Mouse (Mus musculus) retina, postnatal 7 days (tissue): ENCODE data around the gene Slc22a18.
A peak's percentile ranks its signal among the peaks of the same experiment; 100 is the strongest.

Source experiments
- DNase-seq: peaks from one replicate; pipeline ENCODE4 v3.0.0-alpha.2; 2012; ENCODE audit warnings: low read depth, low spot score

Slc22a18 gene

DNA sequence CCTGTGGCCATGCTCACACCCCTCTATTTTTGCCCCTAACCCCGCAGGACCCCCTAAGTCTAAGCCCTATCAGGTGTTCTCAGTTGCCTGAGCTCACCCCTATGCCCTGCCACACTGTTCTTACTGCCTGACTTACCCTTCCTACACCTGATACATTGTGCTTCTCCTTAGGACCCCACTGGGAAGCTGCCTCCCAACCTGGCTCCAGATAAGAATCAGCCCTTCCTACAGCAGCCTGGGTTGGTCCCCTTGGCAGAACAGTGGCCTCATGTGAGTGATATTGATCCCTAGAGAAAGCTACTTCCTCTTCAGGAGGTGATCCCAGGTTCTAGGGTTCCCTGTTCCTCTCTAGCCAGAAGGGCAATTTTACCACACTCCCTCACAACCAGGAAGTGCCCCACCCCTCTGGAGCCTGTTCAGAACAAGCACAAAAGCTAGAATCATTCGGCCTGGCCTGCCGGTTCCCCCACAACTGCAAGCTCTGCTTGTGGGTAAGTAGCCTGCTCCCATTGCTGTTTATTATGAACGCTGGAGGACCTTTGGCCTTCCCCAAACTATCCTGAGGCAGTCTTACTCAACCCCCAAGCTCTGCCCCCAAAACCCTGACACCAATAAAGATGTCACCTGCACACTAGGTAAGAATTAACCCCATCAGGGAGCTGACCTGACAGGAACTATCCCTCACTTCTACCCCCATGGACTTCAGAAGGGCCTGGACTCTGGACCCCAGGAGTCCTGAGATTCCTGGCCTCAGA lies at the start of gene Slc22a18:
TSS of gene Slc22a18 (plus strand) at position 390 of the 755 bp plus-strand sequence.
- DNase-seq: no peak

DNA sequence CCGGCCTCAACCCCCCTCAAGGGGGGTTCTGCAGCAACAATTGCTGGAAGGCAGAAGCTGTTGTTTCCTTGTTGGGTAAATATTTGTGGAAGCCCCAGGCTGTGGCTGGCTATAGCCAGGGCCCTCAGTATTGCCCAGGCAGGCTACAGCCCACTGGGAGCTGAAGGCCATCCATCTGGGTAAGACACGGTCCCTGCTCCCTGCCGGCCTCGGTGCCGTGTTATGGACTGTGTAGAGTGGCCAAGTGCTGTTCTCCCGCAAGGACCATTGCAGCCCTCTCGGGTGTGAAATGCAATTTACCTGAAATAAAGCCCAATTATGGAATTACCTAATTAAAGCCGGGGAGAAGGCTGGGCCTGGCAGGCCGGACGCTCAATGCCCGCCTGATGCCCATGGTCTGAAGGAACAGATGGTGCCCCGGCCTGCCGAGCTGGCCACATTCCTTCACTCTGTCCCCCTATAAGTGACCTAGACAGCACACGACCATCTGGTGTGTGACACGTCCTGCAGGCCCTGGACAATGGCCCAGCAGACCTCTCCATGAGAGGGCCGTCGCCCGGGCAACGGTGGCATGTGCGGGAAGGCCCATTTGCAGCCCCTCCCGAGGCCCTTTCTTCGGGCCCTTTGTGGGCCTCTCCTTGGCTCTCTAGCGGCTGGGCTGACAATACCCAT lies 45.3 kb upstream of the Slc22a18 start:
- DNase-seq: peak; percentile 43

- no peak for DNase-seq
These were observed 44.6 kb upstream of the Slc22a18 start for GRCm38 (mm10) chr7:143428814-143429499.

GRCm38 (mm10) chr7:143432631-143433030 lies 40.9 kb upstream of the Slc22a18 start:
- DNase-seq: no peak

- no peak for DNase-seq
These were observed 40.2 kb upstream of the Slc22a18 start for GRCm38 (mm10) chr7:143433331-143433730.

- no peak for DNase-seq
These were observed 36.2 kb upstream of the Slc22a18 start for GRCm38 (mm10) chr7:143437231-143437893.

- DNase-seq: no peak
These were observed 35.5 kb upstream of the Slc22a18 start for GRCm38 (mm10) chr7:143437894-143438581.

GRCm38 (mm10) chr7:143438965-143439364 lies 34.6 kb upstream of the Slc22a18 start:
- no peak for DNase-seq

DNA sequence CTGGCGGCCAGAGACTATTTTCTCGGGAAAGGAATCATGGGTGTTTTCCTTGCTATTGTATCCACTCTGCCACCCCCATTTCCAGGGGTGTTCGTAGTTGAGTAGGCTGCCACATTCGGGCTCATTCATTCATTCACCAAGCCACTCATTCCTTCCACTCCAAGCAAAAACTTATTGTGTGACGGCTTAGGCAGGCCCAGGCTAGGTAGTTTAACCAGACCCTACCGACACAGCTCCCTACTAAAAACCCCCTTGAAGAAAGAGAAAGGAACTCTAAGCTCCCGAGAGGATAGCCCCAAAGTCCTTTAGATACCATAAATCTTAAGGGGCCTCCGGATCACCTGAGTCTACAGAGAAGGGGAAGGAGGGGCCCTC lies 29.0 kb upstream of the Slc22a18 start:
- no peak for DNase-seq

DNA sequence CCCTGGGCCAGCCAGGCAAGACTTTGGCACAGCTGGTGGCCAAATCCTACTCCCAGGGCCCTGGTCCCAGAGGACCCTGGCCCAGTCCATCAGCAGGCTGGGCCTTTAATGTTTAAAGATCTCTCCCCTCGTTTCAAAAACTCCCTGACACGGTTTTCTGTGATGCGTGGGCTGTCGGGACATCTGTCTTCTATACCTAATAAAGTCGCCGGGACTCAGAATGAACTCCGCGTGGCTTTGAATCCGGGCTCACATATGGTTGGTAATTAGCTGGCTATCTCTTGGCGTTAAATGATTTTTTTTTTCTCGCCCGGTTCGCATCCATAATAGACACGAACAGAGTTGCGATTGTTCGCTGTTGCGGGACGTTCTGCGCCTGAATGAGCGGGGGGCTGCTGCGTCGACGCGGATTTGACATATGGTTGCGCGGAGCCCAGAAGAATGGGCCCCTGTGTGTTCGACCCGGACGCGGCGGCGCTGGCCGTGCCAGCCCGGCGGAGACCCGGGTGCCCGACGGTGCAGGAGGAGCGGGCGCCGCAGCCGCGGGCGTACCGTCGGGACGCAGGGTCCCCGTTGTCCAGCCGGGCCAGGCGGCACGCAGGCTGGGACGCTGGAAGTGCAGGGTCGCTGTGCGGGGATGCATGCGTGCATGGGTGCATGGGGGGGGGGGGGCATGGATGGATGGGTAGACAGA lies 28.4 kb upstream of the Slc22a18 start:
- DNase-seq: no peak

DNA sequence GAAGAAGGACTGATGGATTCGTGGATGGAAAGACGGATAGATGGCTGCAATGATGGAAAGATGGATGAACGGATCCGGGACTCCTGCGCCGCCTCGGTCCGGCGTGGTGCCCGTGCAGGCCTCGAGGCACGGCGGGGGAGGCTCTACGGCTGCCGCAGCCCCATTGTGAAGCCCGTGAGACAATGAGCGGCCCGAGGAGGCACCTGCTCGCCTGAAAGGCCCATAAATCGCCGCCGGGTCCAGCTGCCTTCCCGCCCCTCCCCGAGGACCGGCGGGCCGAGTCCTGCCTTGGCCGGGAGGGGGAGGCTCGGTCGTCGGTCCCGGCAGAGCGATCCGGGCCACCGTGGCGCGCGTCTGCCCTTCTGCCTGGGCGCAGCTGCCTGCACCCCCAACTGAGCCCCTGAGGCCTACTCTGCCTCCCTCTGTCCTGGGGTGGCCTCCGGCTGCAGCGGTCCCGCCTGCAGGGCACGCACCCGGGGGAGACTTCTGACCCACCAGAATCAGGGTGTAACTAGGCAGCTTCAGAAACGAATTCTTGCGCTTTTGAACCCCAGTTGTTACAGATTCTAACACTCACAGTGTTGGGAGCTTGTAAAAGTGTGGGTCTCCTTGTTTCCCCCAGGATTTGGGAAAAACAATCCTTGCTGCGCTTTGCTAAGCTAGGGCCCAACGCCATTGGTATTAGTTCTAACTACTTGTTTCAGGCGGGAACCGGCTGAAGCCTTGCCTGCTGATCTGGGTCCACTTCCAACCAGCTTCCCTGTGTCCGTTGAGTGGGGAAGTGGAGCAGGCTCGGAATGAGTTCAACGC lies 27.7 kb upstream of the Slc22a18 start:
- DNase-seq: no peak

GRCm38 (mm10) chr7:143447130-143447529 lies 26.4 kb upstream of the Slc22a18 start:
- no peak for DNase-seq

GRCm38 (mm10) chr7:143458963-143459331 lies 14.6 kb upstream of the Slc22a18 start:
- DNase-seq: no peak

DNA sequence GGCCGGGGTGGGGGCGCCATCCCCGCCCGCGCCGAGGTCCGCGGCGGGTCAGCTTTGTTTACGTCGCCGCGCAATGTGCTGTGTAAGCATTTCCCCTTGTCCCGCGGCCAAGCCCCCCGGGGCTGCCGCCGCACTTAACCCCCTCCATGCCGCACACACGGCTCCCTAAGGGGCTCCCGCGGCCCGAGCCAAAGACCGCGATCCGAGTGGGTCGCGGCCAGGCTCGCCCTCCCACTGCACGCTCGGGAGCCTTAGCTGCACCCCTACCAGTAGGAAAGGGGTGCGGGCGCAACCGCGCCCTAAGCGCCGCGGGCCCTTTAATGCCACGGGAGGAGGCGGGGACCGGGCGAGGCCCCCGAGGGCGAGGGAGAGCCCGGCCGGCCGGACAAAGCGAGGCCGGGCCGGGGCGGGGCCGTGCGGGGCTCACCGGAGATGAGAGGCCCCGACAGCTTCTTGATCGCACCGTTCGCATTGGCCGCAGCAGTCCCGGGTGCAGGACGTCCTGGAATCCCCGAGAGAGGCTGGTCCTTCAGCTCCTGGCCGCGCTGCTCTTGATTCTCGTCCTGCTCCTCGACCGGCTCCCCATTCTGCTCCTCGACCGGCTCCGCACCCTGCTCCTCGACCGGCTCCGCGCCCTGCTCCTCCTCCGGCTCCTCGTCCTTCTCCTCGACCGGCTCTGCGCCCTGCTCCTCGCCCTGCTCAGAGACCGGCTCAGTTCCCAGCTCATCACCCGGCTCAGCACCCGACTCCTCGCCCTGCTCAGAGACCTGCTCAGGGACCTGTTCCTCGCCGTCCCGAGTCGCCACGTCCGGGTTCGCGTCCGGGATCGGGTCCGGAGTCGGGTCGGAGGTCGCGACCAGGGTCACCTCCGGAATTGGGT lies 14.0 kb upstream of the Slc22a18 start:
- DNase-seq: no peak

GRCm38 (mm10) chr7:143460217-143460834 lies 13.2 kb upstream of the Slc22a18 start:
- no peak for DNase-seq

- peak; percentile 78 for DNase-seq
These were observed 12.7 kb upstream of the Slc22a18 start, which contains the start of gene Cdkn1c for GRCm38 (mm10) chr7:143460874-143461273. Gene Cdkn1c, minus strand, starts transcription at chr7:143461050.

DNA sequence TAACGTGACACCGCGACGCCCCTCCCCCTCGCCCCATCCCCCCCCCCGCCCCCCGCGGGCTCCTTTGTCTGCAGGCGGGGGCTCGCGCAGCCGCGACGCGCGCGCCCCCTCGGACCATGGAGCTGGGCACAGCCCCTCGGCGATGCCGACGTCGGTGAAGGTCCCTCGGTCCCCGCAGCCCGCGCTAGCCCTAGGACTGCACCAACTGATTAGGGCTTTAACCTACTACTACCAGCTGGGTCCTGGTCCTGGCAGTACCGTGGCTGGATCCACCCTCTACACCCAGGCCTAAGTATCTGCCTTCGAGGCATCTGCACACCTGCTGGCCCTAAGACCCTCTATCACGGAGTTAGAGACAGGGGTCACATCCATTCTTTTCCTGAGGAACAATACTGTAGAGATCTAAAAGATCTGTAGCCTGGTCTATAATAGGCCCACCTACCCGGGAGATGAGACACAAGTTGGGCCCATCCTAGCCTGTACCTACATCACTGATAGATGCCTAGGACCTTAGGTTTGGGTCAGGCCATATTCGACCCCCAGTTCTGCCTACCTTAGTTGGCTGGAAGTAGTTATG lies 12.2 kb upstream of the Slc22a18 start:
- no peak for DNase-seq

GRCm38 (mm10) chr7:143461920-143462319 lies 11.6 kb upstream of the Slc22a18 start:
- no peak for DNase-seq
